ENCODE assay signal across 16 mouse cellular contexts in genomic region chr5:22348412-22348811, GRCm38 (mm10). TPM values are rescaled to one million over a fixed set of nuclear protein-coding genes. Genes with fewer than 3 reads are reported as not detected.
DNase-seq lines count a peak whose midpoint lies in the region; ATAC-seq lines count a peak whose summit lies in the region.
"Had no signal": no experiment of that assay in that cellular context is flagged by ENCODE, and none has a peak within 500 bp of the region (broad histone marks: within the 10 kb centered on the region; RNA-seq: fewer than 3 reads in every experiment).

No protein-coding gene starts in this region.

- DNase-seq in embryo, embryonic 11.5 days (ENCODE audit: low read depth, low spot score) = peak; percentile 30
- no peak for DNase-seq in embryo, embryonic 11 days
- DNase-seq in spleen, adult 12 weeks (ENCODE audit: low spot score) = peak; percentile 60
- no peak for DNase-seq in spleen, adult 18-20 months
- peak; percentile 60 for DNase-seq in yolk sac, embryonic 10.5 days (ENCODE audit: low spot score)
- no peak for DNase-seq in adipocyte (ENCODE audit: low spot score)
- no peak for DNase-seq in gastrocnemius, postnatal 25 days
- DNase-seq: heart, postnatal 10 days; kidney, postnatal 14 days; right cerebral cortex, postnatal 4 days had no signal

- 12% methylated on average over 3 of the region's 3 CpGs for WGBS in liver, embryonic 16.5 days (ENCODE audit: insufficient replicate concordance)

- H3K27me3 ChIP-seq in liver, embryonic 16.5 days (ENCODE audit: control insufficient read depth, insufficient read depth, low read depth, low read length) = peaks cover 28% of the 10 kb centered on the region

- H3K27ac ChIP-seq in liver, embryonic 16.5 days (ENCODE audit: low read length) = peak overlapping the region; percentile 95
- H3K27ac ChIP-seq: embryonic facial prominence, embryonic 15.5 days; limb, embryonic 12.5 days had no signal

- H3K9ac ChIP-seq in liver, embryonic 16.5 days (ENCODE audit: low read depth, low read length) = no peak overlapping the region
- H3K9ac ChIP-seq: embryonic facial prominence, embryonic 15.5 days; limb, embryonic 12.5 days had no signal

- ATAC-seq in liver, embryonic 16.5 days (ENCODE audit: low read depth) = peak; percentile 90
- ATAC-seq: forebrain, embryonic 16.5 days; inflammation-experienced regulatory T-cells, adult 6 months had no signal

- H3K4me1 ChIP-seq in liver, embryonic 16.5 days (ENCODE audit: control insufficient read depth, low read depth, low read length) = peaks cover 56% of the 10 kb centered on the region

- H3K36me3 ChIP-seq in liver, embryonic 16.5 days (ENCODE audit: control insufficient read depth, insufficient read depth) = no peaks in the 10 kb centered on the region
- H3K36me3 ChIP-seq: embryonic facial prominence, embryonic 15.5 days; limb, embryonic 12.5 days had no signal

- no peak overlapping the region for H3K4me3 ChIP-seq in liver, embryonic 16.5 days (ENCODE audit: low read depth, low read length)
- H3K4me3 ChIP-seq: embryonic facial prominence, embryonic 15.5 days; limb, embryonic 12.5 days; myocyte had no signal

- H3K4me2 ChIP-seq in liver, embryonic 16.5 days (ENCODE audit: low read depth, low read length) = peak overlapping the region; percentile 42; the same call in 1 of the 2 replicates
- H3K4me2 ChIP-seq: embryonic facial prominence, embryonic 15.5 days; limb, embryonic 12.5 days had no signal

- no peaks in the 10 kb centered on the region for H3K9me3 ChIP-seq in liver, embryonic 16.5 days (replicated peaks; ENCODE audit: control insufficient read depth, low read length)
- H3K9me3 ChIP-seq: embryonic facial prominence, embryonic 15.5 days; limb, embryonic 12.5 days had no signal

RNA-seq across cellular contexts. Expression of gene Reln, which starts 3.9 kb away (rescaled TPM):
- polyA plus RNA-seq in liver, embryonic 16.5 days (2015; fragmentation: Nextera tagmentation; extraction: Ambion mirVana) = 22.0 and 23.9 TPM in 2 replicates
- total RNA-seq in gastrocnemius, postnatal 25 days (2021) = 1 to 10 TPM; 2.0 to 3.6 TPM

Comparison
In these comparisons a context has a peak if more than half of its experiments do, and no peak if none do; other contexts are left out.
1. DNase-seq: peak in embryo, embryonic 11.5 days (single experiment), spleen, adult 12 weeks (single experiment) and yolk sac, embryonic 10.5 days (single experiment); none in embryo, embryonic 11 days (single experiment), spleen, adult 18-20 months (0 of 2), adipocyte (single experiment) and gastrocnemius, postnatal 25 days (single experiment).